Mouse (Mus musculus) testis, postnatal 14 days (tissue): ENCODE data around the gene Zswim4.

Source experiments
- DNase-seq: peaks from one replicate; pipeline ENCODE4 v3.0.0; 2021; ENCODE audit warnings: low spot score

The Zswim4 gene

GRCm38 (mm10) chr8:84180530-84181190 lies 56.2 kb downstream of the Zswim4 start:
- peak; percentile 65 for DNase-seq

GRCm38 (mm10) chr8:84179946-84180345 lies 56.9 kb downstream of the Zswim4 start:
- peak; percentile 83 for DNase-seq

- no peak for DNase-seq
These were observed 58.3 kb downstream of the Zswim4 start for GRCm38 (mm10) chr8:84178592-84178991.

GRCm38 (mm10) chr8:84177405-84177804 lies 59.5 kb downstream of the Zswim4 start:
- DNase-seq, result no peak

DNA sequence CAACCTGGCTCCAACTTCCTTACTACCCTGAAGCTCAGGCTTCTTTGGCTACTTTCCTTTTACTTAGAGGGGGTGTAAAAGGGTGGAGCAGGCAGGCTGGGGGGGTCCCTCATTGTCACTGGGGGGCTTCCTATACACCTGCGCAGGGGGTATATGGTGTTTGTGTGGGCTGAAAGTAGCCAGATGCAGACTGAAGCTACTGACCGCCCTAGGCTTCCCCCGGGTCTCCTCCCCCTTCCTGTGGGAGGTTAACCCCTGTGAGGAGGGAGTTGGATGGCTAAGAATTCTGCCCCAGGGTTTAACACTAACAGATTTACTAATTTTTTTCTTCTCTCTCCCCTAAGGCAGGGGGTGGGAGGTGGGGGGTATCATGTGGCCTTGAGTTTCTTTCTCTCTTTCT lies 60.3 kb downstream of the Zswim4 start:
- peak; percentile 53 for DNase-seq

GRCm38 (mm10) chr8:84173861-84174260 lies 63.0 kb downstream of the Zswim4 start:
- DNase-seq, result no peak

DNA sequence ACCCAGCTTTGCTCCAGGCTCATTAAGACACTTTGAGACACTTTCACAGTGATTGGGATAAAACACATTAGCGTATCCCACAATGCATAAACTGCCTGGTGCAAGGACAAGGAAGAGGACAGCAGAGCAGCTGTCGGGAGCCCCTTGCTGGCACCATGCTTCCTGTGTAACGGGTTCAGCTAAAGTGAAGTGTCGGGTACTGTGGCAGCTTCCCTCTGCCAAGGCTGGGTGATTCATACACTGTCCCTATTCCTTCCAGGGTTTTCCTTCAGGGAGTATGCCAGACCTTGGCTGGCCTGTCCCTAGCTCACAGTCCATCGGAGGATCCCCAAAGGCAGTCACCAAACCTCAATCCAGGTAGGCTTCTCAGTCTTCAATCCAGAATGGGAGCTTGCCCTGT lies 66.8 kb downstream of the Zswim4 start:
- DNase-seq, result no peak

- DNase-seq, result no peak
These were observed 69.2 kb downstream of the Zswim4 start for GRCm38 (mm10) chr8:84167696-84168095.
